Mouse (Mus musculus) hindbrain, embryonic 12.5 days (tissue): ENCODE measurements around the gene A4galt. TPM values are rescaled to one million over a fixed set of nuclear protein-coding genes. Genes with fewer than 3 reads are reported as not detected.
"Not testable (repeated sequence)": the region's sequence is repeated elsewhere in the genome, so short reads cannot be mapped to it uniquely, and the experiment has no call there.

Source experiments
- ATAC-seq: fragments of 200-750 bp; cut with Nextera tagmentation; 2 replicates; pipeline ENCODE4 v1.8.0; 2017; ENCODE audit warnings: moderate TSS enrichment; ENCODE audit not compliant: low FRiP score
- H3K27ac ChIP-seq: fragments of 300-500 bp; sonication (generic); 2 replicates; pipeline ENCODE4 v1.5.1; 2016; ENCODE audit warnings: mild to moderate bottlenecking
- H3K27me3 ChIP-seq: fragments of 300-500 bp; sonication (generic); 2 replicates; pipeline ENCODE4 v1.6.1; 2016; ENCODE audit warnings: mild to moderate bottlenecking
- H3K36me3 ChIP-seq: fragments of 300-500 bp; sonication (generic); 2 replicates; pipeline ENCODE4 v1.6.1; 2016; ENCODE audit warnings: mild to moderate bottlenecking
- H3K4me1 ChIP-seq: fragments of 300-500 bp; sonication (generic); 2 replicates; pipeline ENCODE4 v1.6.1; 2016
- H3K4me2 ChIP-seq: fragments of 300-500 bp; sonication (generic); replicated peaks from 2 replicates; pipeline ENCODE4 v1.6.1; 2016; ENCODE audit warnings: mild to moderate bottlenecking
- H3K4me3 ChIP-seq: fragments of 300-500 bp; sonication (generic); 2 replicates; pipeline ENCODE4 v1.5.1; 2016; ENCODE audit warnings: mild to moderate bottlenecking
- H3K9ac ChIP-seq: fragments of 300-500 bp; sonication (generic); 2 replicates; pipeline ENCODE4 v1.6.1; 2016; ENCODE audit warnings: mild to moderate bottlenecking, moderate library complexity
- H3K9me3 ChIP-seq: fragments of 300-500 bp; sonication (generic); replicated peaks from 2 replicates; pipeline ENCODE4 v1.6.1; 2016; ENCODE audit warnings: mild to moderate bottlenecking
- WGBS: fragments of 180-500 bp; shearing (Covaris S2); methylation state at CpG from one replicate; pipeline ENCODE4 v1.1.7; 2016; 5-methylcytosine and 5-hydroxymethylcytosine counted together
- polyA plus RNA-seq: library from polyadenylated mRNA; unstranded; fragments of >200 nt; fragmentation: Nextera tagmentation; extraction: Ambion mirVana; gene quantifications from 2 replicates; pipeline ENCODE4 v1.2.1, GENCODE M21; 2016

Gene A4galt
- polyA plus RNA-seq, 1 experiment from 2014 or later, result 2.0 TPM

- H3K4me3 ChIP-seq, result no peak overlapping the region
- no peaks in the 10 kb centered on the region for H3K36me3 ChIP-seq
- no peak overlapping the region for H3K27ac ChIP-seq
- ATAC-seq, result no peak
- no peaks in the 10 kb centered on the region for H3K4me1 ChIP-seq
- no peak overlapping the region for H3K9ac ChIP-seq
- H3K4me2 ChIP-seq, result no peak overlapping the region
- H3K9me3 ChIP-seq, result 0 out of 2 replicates have a peak, but pooled peaks cover 4% of the 10 kb centered on the region
- 69% methylated on average over 2 of the region's 2 CpGs for WGBS
- no peaks in the 10 kb centered on the region for H3K27me3 ChIP-seq
Observed at GRCm38 (mm10) chr15:83290899-83291298, 39.3 kb upstream of the A4galt start.

GRCm38 (mm10) chr15:83284828-83285227, 33.3 kb upstream of the A4galt start:
- no peak overlapping the region for H3K9ac ChIP-seq
- no peak overlapping the region for H3K4me3 ChIP-seq
- H3K9me3 ChIP-seq, result 0 out of 2 replicates have a peak, but pooled peaks cover 4% of the 10 kb centered on the region
- no peaks in the 10 kb centered on the region for H3K27me3 ChIP-seq
- no peak overlapping the region for H3K4me2 ChIP-seq
- WGBS, result 86% methylated on average over 8 of the region's 8 CpGs
- ATAC-seq, result no peak
- no peaks in the 10 kb centered on the region for H3K36me3 ChIP-seq
- H3K27ac ChIP-seq, result no peak overlapping the region
- H3K4me1 ChIP-seq, result no peaks in the 10 kb centered on the region

GRCm38 (mm10) chr15:83282397-83282796, 30.8 kb upstream of the A4galt start:
- Histone ChIP-seq H3K4me3 (no peak overlapping the region), H3K9ac (no peak overlapping the region), H3K27me3 (no peaks in the 10 kb centered on the region), H3K27ac (no peak overlapping the region), H3K36me3 (no peaks in the 10 kb centered on the region), H3K9me3 (0 out of 2 replicates have a peak, but pooled peaks cover 4% of the 10 kb centered on the region), H3K4me1 (no peaks in the 10 kb centered on the region), H3K4me2 (no peak overlapping the region)
- ATAC-seq, result no peak
- WGBS, result 65% methylated on average over 5 of the region's 5 CpGs

- H3K27ac ChIP-seq, result no peak overlapping the region
- H3K4me1 ChIP-seq, result no peaks in the 10 kb centered on the region
- no peaks in the 10 kb centered on the region for H3K36me3 ChIP-seq
- no peaks in the 10 kb centered on the region for H3K27me3 ChIP-seq
- WGBS, result 79% methylated on average over 11 of the region's 11 CpGs
- H3K4me2 ChIP-seq, result no peak overlapping the region
- H3K4me3 ChIP-seq, result no peak overlapping the region
- no peak overlapping the region for H3K9ac ChIP-seq
- H3K9me3 ChIP-seq, result 0 out of 2 replicates have a peak, but pooled peaks cover 3% of the 10 kb centered on the region
- ATAC-seq, result no peak
Observed at GRCm38 (mm10) chr15:83281303-83281702, 29.7 kb upstream of the A4galt start.

- no peaks in the 10 kb centered on the region for H3K4me1 ChIP-seq
- H3K4me2 ChIP-seq, result no peak overlapping the region
- 89% methylated on average over 5 of the region's 5 CpGs for WGBS
- H3K27me3 ChIP-seq, result no peaks in the 10 kb centered on the region
- no peak for ATAC-seq
- H3K9ac ChIP-seq, result no peak overlapping the region
- no peak overlapping the region for H3K4me3 ChIP-seq
- no peaks in the 10 kb centered on the region for H3K36me3 ChIP-seq
- 0 out of 2 replicates have a peak, but pooled peaks cover 4% of the 10 kb centered on the region for H3K9me3 ChIP-seq
- H3K27ac ChIP-seq, result no peak overlapping the region
Observed at GRCm38 (mm10) chr15:83278579-83278978, 27.0 kb upstream of the A4galt start.

GRCm38 (mm10) chr15:83277451-83277850, 25.9 kb upstream of the A4galt start:
- Histone ChIP-seq H3K9me3 (0 out of 2 replicates have a peak, but pooled peaks cover 4% of the 10 kb centered on the region), H3K27me3 (no peaks in the 10 kb centered on the region), H3K36me3 (no peaks in the 10 kb centered on the region), H3K9ac (no peak overlapping the region), H3K4me1 (no peaks in the 10 kb centered on the region), H3K27ac (no peak overlapping the region), H3K4me2 (no peak overlapping the region), H3K4me3 (no peak overlapping the region)
- no peak for ATAC-seq
- WGBS, result 92% methylated on average over 4 of the region's 4 CpGs

- H3K4me2 ChIP-seq, H3K27me3 ChIP-seq, H3K36me3 ChIP-seq, ATAC-seq, H3K4me3 ChIP-seq, H3K4me1 ChIP-seq, H3K9ac ChIP-seq, H3K9me3 ChIP-seq, H3K27ac ChIP-seq: not testable (repeated sequence)
Observed at GRCm38 (mm10) chr15:83274237-83274636, 22.7 kb upstream of the A4galt start.

- Histone ChIP-seq H3K4me1 (no peaks in the 10 kb centered on the region), H3K9me3 (0 out of 2 replicates have a peak, but pooled peaks cover 4% of the 10 kb centered on the region), H3K4me3 (no peak overlapping the region), H3K27ac (no peak overlapping the region), H3K9ac (no peak overlapping the region), H3K36me3 (no peaks in the 10 kb centered on the region), H3K27me3 (no peaks in the 10 kb centered on the region), H3K4me2 (no peak overlapping the region)
- no peak for ATAC-seq
- 92% methylated on average over 2 of the region's 2 CpGs for WGBS
Observed at GRCm38 (mm10) chr15:83273017-83273416, 21.4 kb upstream of the A4galt start.

GRCm38 (mm10) chr15:83271221-83271620, 19.6 kb upstream of the A4galt start:
- H3K36me3 ChIP-seq, H3K9ac ChIP-seq, H3K4me1 ChIP-seq, H3K4me2 ChIP-seq, H3K4me3 ChIP-seq, H3K9me3 ChIP-seq, H3K27ac ChIP-seq, ATAC-seq, H3K27me3 ChIP-seq: not testable (repeated sequence)
- WGBS, result 28% methylated on average over 9 of the region's 9 CpGs

GRCm38 (mm10) chr15:83269985-83270384, 18.4 kb upstream of the A4galt start:
- WGBS, result 93% methylated on average over 6 of the region's 6 CpGs
- H3K4me2 ChIP-seq, H3K9ac ChIP-seq, H3K36me3 ChIP-seq, H3K27ac ChIP-seq, H3K4me1 ChIP-seq, ATAC-seq, H3K9me3 ChIP-seq, H3K4me3 ChIP-seq, H3K27me3 ChIP-seq: not testable (repeated sequence)

GRCm38 (mm10) chr15:83268428-83268827, 16.9 kb upstream of the A4galt start:
- 56% methylated on average over 7 of the region's 7 CpGs for WGBS
- not testable (repeated sequence) for ATAC-seq

GRCm38 (mm10) chr15:83265269-83265668, 13.7 kb upstream of the A4galt start:
- WGBS, result 35% methylated on average over 1 of the region's 1 CpGs
- no peak overlapping the region for H3K9ac ChIP-seq
- no peaks in the 10 kb centered on the region for H3K36me3 ChIP-seq
- no peak overlapping the region for H3K27ac ChIP-seq
- no peak overlapping the region for H3K4me2 ChIP-seq
- no peak overlapping the region for H3K4me3 ChIP-seq
- H3K27me3 ChIP-seq, result no peaks in the 10 kb centered on the region
- ATAC-seq, result no peak
- no peaks in the 10 kb centered on the region for H3K9me3 ChIP-seq
- no peaks in the 10 kb centered on the region for H3K4me1 ChIP-seq

More at GRCm38 (mm10) chr15:83268428-83268827, 16.9 kb upstream of the A4galt start:
- H3K9me3 ChIP-seq, H3K4me1 ChIP-seq, H3K9ac ChIP-seq, H3K4me2 ChIP-seq, H3K4me3 ChIP-seq, H3K36me3 ChIP-seq, H3K27me3 ChIP-seq, H3K27ac ChIP-seq: not testable (repeated sequence)

- Histone ChIP-seq H3K9me3 (no peaks in the 10 kb centered on the region), H3K4me3 (no peak overlapping the region), H3K9ac (no peak overlapping the region), H3K27me3 (no peaks in the 10 kb centered on the region), H3K4me2 (no peak overlapping the region), H3K4me1 (no peaks in the 10 kb centered on the region), H3K27ac (no peak overlapping the region), H3K36me3 (no peaks in the 10 kb centered on the region)
- ATAC-seq, result no peak
- 78% methylated on average over 5 of the region's 5 CpGs for WGBS
Observed at GRCm38 (mm10) chr15:83263405-83263804, 11.8 kb upstream of the A4galt start.
